Mouse (Mus musculus) myocyte (in vitro differentiated cells): ENCODE results near the gene Ogdh.

Experiments
- POLR2A ChIP-seq: IDR thresholded peaks from one replicate; pipeline ENCODE4 v1.6.1; 2011; ENCODE audit warnings: low read depth, mild to moderate bottlenecking, control low read depth, moderate library complexity; ENCODE audit not compliant: insufficient read length
- TCF3 ChIP-seq: IDR thresholded peaks from one replicate; pipeline ENCODE4 v1.6.1; 2011; ENCODE audit warnings: low read depth, control low read depth; ENCODE audit not compliant: insufficient read length
- USF1 ChIP-seq: IDR thresholded peaks from one replicate; pipeline ENCODE4 v1.6.1; 2011; ENCODE audit warnings: low read depth, mild to moderate bottlenecking, control low read depth, moderate library complexity

GRCm38 (mm10) chr11:6348681-6349200 is 57.3 kb downstream of the Ogdh start:
- TF ChIP-seq TCF3, result no peak
- TF ChIP-seq POLR2A, result no peak
- TF ChIP-seq USF1, result no peak
